Mouse (Mus musculus): ENCODE data around the gene Itgb2l. TPM values are rescaled to one million over a fixed set of nuclear protein-coding genes. Genes with fewer than 3 reads are reported as not detected.
A peak's percentile ranks its signal among the peaks of the same experiment; 100 is the strongest.

Itgb2l gene
- total RNA-seq, 1 experiment from 2014 or later: 4.9 TPM

DNA sequence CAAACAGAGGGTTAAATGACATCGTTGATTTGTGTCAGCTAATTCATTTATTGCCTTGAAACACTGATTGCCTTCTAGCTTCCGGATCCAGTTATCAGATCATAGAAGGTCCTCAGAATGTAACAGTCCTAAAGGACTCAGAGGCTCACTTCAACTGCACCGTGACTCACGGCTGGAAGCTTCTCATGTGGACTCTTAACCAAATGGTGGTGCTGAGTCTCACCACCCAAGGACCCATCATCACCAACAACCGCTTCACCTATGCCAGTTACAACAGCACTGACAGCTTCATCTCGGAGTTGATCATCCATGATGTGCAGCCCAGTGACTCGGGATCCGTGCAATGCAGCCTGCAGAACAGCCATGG lies 70.7 kb downstream of the Itgb2l start:
- peak; percentile 15; the same call in 1 of the 2 replicates for ATAC-seq (replicated peaks; ENCODE audit: low read depth, poor library complexity, severe bottlenecking)

Other genes starting within 250 kb of the Itgb2l start
- gene Sh3bgr, start 243.2 kb downstream of the Itgb2l start, total RNA-seq (2017): 0.82 TPM in 1 of 2 replicates, not detected in the other
- gene B3galt5, start 207.8 kb downstream of the Itgb2l start, total RNA-seq (2017): 0.59 and 0.87 TPM in 2 replicates
- gene Pcp4, start 24.0 kb upstream of the Itgb2l start, total RNA-seq (2017): not detected in 2 replicates